Mouse (Mus musculus): Measurements from ENCODE around the gene Arhgdib. TPM values are rescaled to one million over a fixed set of nuclear protein-coding genes. Genes with fewer than 3 reads are reported as not detected.

Arhgdib gene
- total and polyA plus RNA-seq, 3 experiments: 321 to 1,150 (median 355) TPM

DNA sequence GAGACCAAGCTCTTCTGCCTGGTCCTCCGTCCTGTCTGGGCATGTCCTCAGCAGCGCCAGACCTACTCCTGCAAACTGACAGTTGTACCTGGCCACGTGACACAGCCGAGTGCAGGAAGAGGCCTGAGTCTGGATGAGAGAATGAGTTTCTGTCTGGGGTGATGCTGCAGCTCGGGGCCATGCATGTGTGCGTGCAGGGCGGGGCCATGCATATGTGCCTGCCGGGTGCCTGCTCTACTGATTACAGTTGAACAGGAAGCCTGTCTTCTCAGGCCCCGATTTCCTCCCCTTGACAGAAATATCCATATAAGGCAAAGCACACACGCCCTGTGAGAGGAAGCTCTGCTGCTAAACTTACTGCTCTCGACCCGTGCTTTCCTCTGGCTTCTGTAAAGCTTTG lies 11.0 kb downstream of the Arhgdib start (continued):
- TF ChIP-seq CHD2 (IDR thresholded peaks at IDR 0.05; ENCODE audit: low read length) (no peak), ELF1 (IDR thresholded peaks at IDR 0.05; ENCODE audit: low read depth, low read length) (peak; percentile 83), TBP (conservative IDR thresholded peaks at IDR 0.05; ENCODE audit: low read depth, low read length) (no peak), MAZ (IDR thresholded peaks at IDR 0.05; ENCODE audit: low read depth, low read length) (0 out of 2 replicates have a peak, but pooled peaks have one; percentile 23), PAX5 (IDR thresholded peaks at IDR 0.05; ENCODE audit: low read length) (no peak), IRF4 (IDR thresholded peaks at IDR 0.05; ENCODE audit: low read depth, low read length) (no peak), USF2 (conservative IDR thresholded peaks at IDR 0.05; ENCODE audit: low read depth, low read length) (peak; percentile 87), ZKSCAN1 (IDR thresholded peaks at IDR 0.05; ENCODE audit: borderline replicate concordance, low read depth, low read length) (no peak; the same call in 1 of the 2 replicates), JUN (IDR thresholded peaks at IDR 0.05; ENCODE audit: insufficient read depth, low read depth, low read length) (no peak), MAFK (IDR thresholded peaks at IDR 0.05; ENCODE audit: insufficient replicate concordance, low read length) (no peak), ZMIZ1 (IDR thresholded peaks at IDR 0.05; ENCODE audit: low read depth, low read length) (peak; percentile 39; the same call in 1 of the 2 replicates), USF1 (IDR thresholded peaks at IDR 0.05; ENCODE audit: low read depth, low read length) (peak; percentile 94), ZNF384 (IDR thresholded peaks at IDR 0.05; ENCODE audit: low read depth, low read length) (no peak), RAD21 (IDR thresholded peaks at IDR 0.05; ENCODE audit: low read depth, low read length) (no peak), MEF2A (IDR thresholded peaks at IDR 0.05; ENCODE audit: borderline replicate concordance, low read depth, low read length) (peak; percentile 49; the same call in 1 of the 2 replicates), MYC (IDR thresholded peaks at IDR 0.05; ENCODE audit: low read depth, low read length) (peak; percentile 91; the same call in 1 of the 2 replicates)

DNA sequence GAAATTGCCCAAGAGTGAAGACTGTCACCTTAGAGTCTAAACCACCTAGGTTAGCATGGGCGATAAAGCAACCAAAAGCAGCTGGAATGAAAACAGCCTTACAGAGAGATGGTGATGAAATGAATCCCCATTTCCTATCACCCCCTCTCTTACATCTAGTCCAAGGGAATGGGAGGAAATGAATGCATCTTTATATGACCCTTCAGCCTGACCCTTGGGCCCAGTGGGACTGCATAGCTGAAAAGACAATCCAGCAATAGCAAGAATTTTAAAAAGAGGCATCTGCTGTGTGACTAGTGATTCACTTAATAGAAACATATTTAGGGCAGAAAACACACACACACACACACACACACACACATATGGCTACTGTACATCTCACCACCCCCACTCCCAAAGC lies 14.1 kb downstream of the Arhgdib start:
- DNase-seq (ENCODE audit: extremely low read depth): no peak
- Histone ChIP-seq H3K9ac (ENCODE audit: insufficient read depth, low read depth) (no peak overlapping the region), H3K4me1 (ENCODE audit: control insufficient read depth in 1 of 2, insufficient read depth in 2 of 2) (peaks cover 14 to 44% of the 10 kb centered on the region in 2 experiments), H3K36me3 (replicated peaks in 1 of 2; ENCODE audit: control insufficient read depth in 1 of 2, insufficient read depth in 1 of 2, low read length in 1 of 2) (peaks cover 89 to 96% of the 10 kb centered on the region in 2 experiments), H3K27me3 (replicated peaks) (no peaks in the 10 kb centered on the region), H3K79me2 (replicated peaks; ENCODE audit: control insufficient read depth, extremely low read depth, insufficient read depth, poor library complexity, severe bottlenecking) (peaks cover 14% of the 10 kb centered on the region), H3K27ac (ENCODE audit: insufficient read depth, low read depth) (no peak overlapping the region), H3K4me3 (replicated peaks in 1 of 3; ENCODE audit: low read depth in 2 of 3, low read length in 2 of 3, poor library complexity in 1 of 3) (no peak overlapping the region), H3K4me2 (ENCODE audit: insufficient read depth, low read depth, poor library complexity, severe bottlenecking) (no peak overlapping the region), H3K9me3 (replicated peaks; ENCODE audit: low read length) (no peaks in the 10 kb centered on the region)
- dilution Hi-C loops (cut with MboI; ENCODE audit: extremely low pct_ligation_motif_present, extremely low pct_unique_long_range_greater_than_20kb, low sequenced_read_pairs): no loop called here
- in situ Hi-C loops (cut with MboI; ENCODE audit: low pct_ligation_motif_present, low pct_unique_long_range_greater_than_20kb, low sequenced_read_pairs): no loop called here
- no peak for TF ChIP-seq MAX (IDR thresholded peaks at IDR 0.05; ENCODE audit: low read length)

DNA sequence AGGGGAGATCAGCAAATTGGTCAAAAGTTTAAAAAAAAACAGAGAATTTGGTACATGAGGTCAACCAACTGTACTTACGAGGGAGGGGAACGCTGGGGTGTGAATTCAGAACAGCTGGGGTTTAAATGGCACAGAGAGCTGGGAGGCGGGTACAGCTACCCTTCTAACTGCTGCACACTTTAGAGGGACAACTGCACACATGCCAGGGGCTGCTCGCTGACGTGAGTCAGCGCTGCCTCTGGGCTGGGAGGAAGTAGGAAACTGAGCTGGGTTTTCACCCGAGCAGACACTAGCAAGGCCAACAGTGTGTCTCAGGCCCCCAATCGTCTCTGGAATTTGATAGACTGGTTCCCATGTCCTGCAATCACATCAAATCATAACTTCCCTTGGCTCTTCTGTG lies 16.6 kb downstream of the Arhgdib start:
- H3K4me3 ChIP-seq (replicated peaks in 1 of 3; ENCODE audit: low read depth in 2 of 3, low read length in 2 of 3, poor library complexity in 1 of 3): no peak overlapping the region
- H3K9me3 ChIP-seq (replicated peaks; ENCODE audit: low read length): no peaks in the 10 kb centered on the region
- H3K36me3 ChIP-seq (replicated peaks in 1 of 2; ENCODE audit: control insufficient read depth in 1 of 2, insufficient read depth in 1 of 2, low read length in 1 of 2): peaks cover 68 to 88% of the 10 kb centered on the region in 2 experiments
- H3K27me3 ChIP-seq (replicated peaks): no peaks in the 10 kb centered on the region
- peaks cover 0 to 30% of the 10 kb centered on the region in 2 experiments; a peak in 2 of 4 replicates for H3K4me1 ChIP-seq (ENCODE audit: control insufficient read depth in 1 of 2, insufficient read depth in 2 of 2)
- H3K4me2 ChIP-seq (ENCODE audit: insufficient read depth, low read depth, poor library complexity, severe bottlenecking): no peak overlapping the region
- peaks cover 4% of the 10 kb centered on the region; the same call in 1 of the 2 replicates for H3K79me2 ChIP-seq (replicated peaks; ENCODE audit: control insufficient read depth, extremely low read depth, insufficient read depth, poor library complexity, severe bottlenecking)
- dilution Hi-C loops (cut with MboI; ENCODE audit: extremely low pct_ligation_motif_present, extremely low pct_unique_long_range_greater_than_20kb, low sequenced_read_pairs) (no loop called here), in situ Hi-C loops (cut with MboI; ENCODE audit: low pct_ligation_motif_present, low pct_unique_long_range_greater_than_20kb, low sequenced_read_pairs) (no loop called here)
- TF ChIP-seq JUN (IDR thresholded peaks at IDR 0.05; ENCODE audit: insufficient read depth, low read depth, low read length) (no peak), MAZ (IDR thresholded peaks at IDR 0.05; ENCODE audit: low read depth, low read length) (no peak), NRF1 (IDR thresholded peaks at IDR 0.05; ENCODE audit: low read depth, low read length) (no peak), JUND (conservative IDR thresholded peaks at IDR 0.05; ENCODE audit: low read depth, low read length) (no peak), CTCF (conservative IDR thresholded peaks at IDR 0.05 in 1 of 2, IDR thresholded peaks at IDR 0.05 in 1 of 2; ENCODE audit: low read depth in 2 of 2, low read length in 2 of 2) (no peak), CHD2 (IDR thresholded peaks at IDR 0.05; ENCODE audit: low read length) (no peak), ETS1 (conservative IDR thresholded peaks at IDR 0.05; ENCODE audit: low read depth, low read length) (no peak), RCOR1 (conservative IDR thresholded peaks at IDR 0.05; ENCODE audit: low read depth, low read length) (no peak), ZMIZ1 (IDR thresholded peaks at IDR 0.05; ENCODE audit: low read depth, low read length) (no peak), TCF12 (IDR thresholded peaks at IDR 0.05; ENCODE audit: low read depth, low read length) (no peak), MXI1 (IDR thresholded peaks at IDR 0.05; ENCODE audit: low read depth, low read length) (no peak), SIN3A (IDR thresholded peaks at IDR 0.05; ENCODE audit: low read length) (no peak), E2F4 (IDR thresholded peaks at IDR 0.05; ENCODE audit: insufficient replicate concordance, low read depth, low read length) (no peak), RAD21 (IDR thresholded peaks at IDR 0.05; ENCODE audit: low read depth, low read length) (no peak), BHLHE40 (IDR thresholded peaks at IDR 0.05; ENCODE audit: low read depth, low read length) (no peak), ZC3H11A (IDR thresholded peaks at IDR 0.05; ENCODE audit: low read depth, low read length) (no peak), POLR2A (IDR thresholded peaks at IDR 0.05; ENCODE audit: low read depth, low read length) (no peak), MAFK (IDR thresholded peaks at IDR 0.05; ENCODE audit: insufficient replicate concordance, low read length) (no peak)
- no peak overlapping the region for H3K9ac ChIP-seq (ENCODE audit: insufficient read depth, low read depth)
- no peak for DNase-seq (ENCODE audit: extremely low read depth)
- 0 out of 2 replicates have a peak overlapping the region, but pooled peaks have one; percentile 13 for H3K27ac ChIP-seq (ENCODE audit: insufficient read depth, low read depth)
